Mouse (Mus musculus): ENCODE data around the gene Shkbp1.

DNA sequence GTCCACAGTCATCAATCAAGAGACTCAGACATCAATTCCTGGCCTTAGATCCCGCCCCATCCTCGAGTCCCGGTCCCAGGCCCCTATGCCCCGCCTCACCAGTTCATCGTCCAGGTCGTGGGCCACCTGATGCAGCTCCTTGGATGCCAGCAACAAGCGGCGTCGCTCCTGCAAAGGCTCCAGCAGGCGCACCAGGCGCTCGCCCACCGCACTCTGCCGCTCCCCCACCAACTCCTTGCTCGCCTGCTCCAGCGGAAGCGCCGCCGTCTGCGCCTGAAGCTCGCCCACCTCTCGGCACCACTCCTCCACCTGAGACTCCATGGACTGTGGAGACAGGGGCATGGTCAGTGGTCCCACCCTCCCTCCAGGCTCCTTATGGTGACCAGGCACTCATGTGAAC, 19.5 kb upstream of the Shkbp1 start:
- TF ChIP-seq POLR2A (IDR thresholded peaks at IDR 0.05; ENCODE audit: insufficient read length, low read depth) = no peak
- TF ChIP-seq MAX (IDR thresholded peaks at IDR 0.05; ENCODE audit: low read depth) = no peak
